Mouse (Mus musculus): ENCODE data around the gene Fbh1.
"Not testable (repeated sequence)": the region's sequence is repeated elsewhere in the genome, so short reads cannot be mapped to it uniquely, and the experiment has no call there.

- TF ChIP-seq CTCF (IDR thresholded peaks at IDR 0.05; ENCODE audit: control insufficient read depth, insufficient read depth, insufficient replicate concordance, low read depth, low read length); POLR2A (IDR thresholded peaks at IDR 0.05; ENCODE audit: control insufficient read depth, low read depth, low read length): not testable (repeated sequence)
These were observed 67.3 kb downstream of the Fbh1 start for GRCm38 (mm10) chr2:11710101-11710500.
